Comparison of ENCODE assay signal across 24 mouse cellular contexts in genomic region chr2:34957405-34957804, GRCm38 (mm10).
"Had no signal": no experiment of that assay in that cellular context is flagged by ENCODE, and none has a peak within 500 bp of the region (broad histone marks: within the 10 kb centered on the region; RNA-seq: fewer than 3 reads in every experiment).

No protein-coding gene starts in this region.

- H3K9me3 ChIP-seq: heart, embryonic 13.5 days; heart, embryonic 15.5 days; hindbrain, embryonic 13.5 days; hindbrain, embryonic 15.5 days; kidney, embryonic 15.5 days; limb, embryonic 12.5 days; limb, embryonic 15.5 days; liver, embryonic 12.5 days had no signal

- H3K36me3 ChIP-seq: heart, embryonic 13.5 days; heart, embryonic 15.5 days; hindbrain, embryonic 13.5 days; hindbrain, embryonic 15.5 days; kidney, embryonic 15.5 days; limb, embryonic 12.5 days; limb, embryonic 15.5 days; liver, embryonic 12.5 days had no signal

- H3K9ac ChIP-seq: heart, embryonic 13.5 days; heart, embryonic 15.5 days; hindbrain, embryonic 13.5 days; hindbrain, embryonic 15.5 days; kidney, embryonic 15.5 days; limb, embryonic 12.5 days; limb, embryonic 15.5 days; liver, embryonic 12.5 days had no signal

- H3K4me3 ChIP-seq: heart, adult 2 months; heart, embryonic 13.5 days; heart, embryonic 15.5 days; hindbrain, embryonic 13.5 days; hindbrain, embryonic 15.5 days; kidney, embryonic 15.5 days; limb, embryonic 12.5 days; limb, embryonic 15.5 days; liver, embryonic 12.5 days had no signal

- ATAC-seq: hindbrain, postnatal 0 days; intestine, embryonic 16.5 days; liver, embryonic 12.5 days had no signal

- DNase-seq: gastrocnemius, postnatal 25 days; heart, adult 2 months; heart, postnatal 14 days; heart, postnatal 36 days; kidney, adult 11 months; kidney, adult 2 months; kidney, adult 9 months; kidney, postnatal 14 days; kidney, postnatal 36 days; layer of hippocampus, adult 9-11 months; layer of hippocampus, postnatal 36 days; left cerebral cortex, postnatal 4 days had no signal

- H3K4me2 ChIP-seq: heart, embryonic 11.5 days; heart, embryonic 13.5 days; heart, embryonic 15.5 days; hindbrain, embryonic 13.5 days; hindbrain, embryonic 15.5 days; kidney, embryonic 15.5 days; limb, embryonic 12.5 days; limb, embryonic 15.5 days; liver, embryonic 12.5 days had no signal

- H3K27me3 ChIP-seq: hindbrain, embryonic 15.5 days; kidney, embryonic 15.5 days had no signal

- H3K27ac ChIP-seq: heart, adult 2 months; heart, embryonic 13.5 days; heart, embryonic 15.5 days; hindbrain, embryonic 13.5 days; hindbrain, embryonic 15.5 days; hindbrain, postnatal 0 days; kidney, embryonic 15.5 days; kidney, postnatal 0 days; limb, embryonic 12.5 days; limb, embryonic 15.5 days; liver, embryonic 12.5 days had no signal
